Mouse (Mus musculus) urinary bladder, postnatal 10 days (tissue): ENCODE results near the gene Cd160.

ENCODE experiments used
- DNase-seq: peaks from one replicate; pipeline ENCODE4 v3.0.0; 2022; ENCODE audit warnings: low spot score

Cd160 gene

DNA sequence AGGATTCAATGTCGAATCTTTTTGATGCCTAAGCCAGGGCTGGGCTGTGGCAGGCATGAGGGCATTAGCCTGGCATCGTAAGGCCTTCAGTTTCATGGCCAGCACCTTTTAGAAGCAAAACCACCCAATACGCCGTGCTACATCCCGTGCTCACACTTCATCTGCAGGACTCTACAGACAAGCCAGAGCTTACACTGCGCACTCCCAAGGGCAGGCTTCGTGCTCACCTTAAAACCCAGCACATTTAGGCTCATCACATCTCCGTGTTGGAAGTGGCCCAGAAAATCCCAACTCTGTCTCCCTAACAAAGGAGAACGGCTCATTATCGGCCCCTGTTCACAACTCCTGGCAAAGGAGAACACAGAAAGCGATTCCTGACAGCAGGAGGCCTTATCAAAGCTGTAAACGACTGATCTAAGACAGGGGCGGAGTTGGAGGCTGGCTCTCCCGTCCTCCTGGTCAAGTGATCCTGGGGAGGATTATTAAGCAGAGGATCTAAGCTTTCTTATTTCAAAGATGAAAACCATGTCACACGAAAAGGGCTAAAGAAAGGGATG, 765 bp downstream of the Cd160 start:
- DNase-seq, result no peak

DNA sequence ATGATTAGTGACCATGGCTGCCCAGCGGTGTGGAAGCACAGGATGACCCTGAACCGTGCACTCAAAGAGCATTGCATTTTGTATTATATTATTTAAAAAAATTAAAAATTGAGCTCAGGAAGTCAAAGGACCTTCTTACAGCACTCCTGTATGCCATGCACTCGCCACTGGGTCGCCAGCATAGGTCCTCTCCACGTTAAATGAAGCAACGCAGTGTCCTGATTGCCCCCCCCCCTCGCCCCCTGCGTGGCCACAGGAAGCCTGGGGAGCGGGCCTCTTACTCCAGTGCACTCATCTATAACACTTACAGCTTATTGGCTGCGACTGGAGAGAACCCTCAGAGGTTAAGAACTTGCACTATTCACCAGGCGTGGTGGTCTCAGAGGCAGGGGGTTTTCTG, 3.9 kb downstream of the Cd160 start:
- DNase-seq, result no peak

- DNase-seq, result no peak
These were observed 4.5 kb downstream of the Cd160 start for GRCm38 (mm10) chr3:96824614-96825013.

GRCm38 (mm10) chr3:96823701-96824100, 5.5 kb downstream of the Cd160 start:
- DNase-seq, result no peak

DNA sequence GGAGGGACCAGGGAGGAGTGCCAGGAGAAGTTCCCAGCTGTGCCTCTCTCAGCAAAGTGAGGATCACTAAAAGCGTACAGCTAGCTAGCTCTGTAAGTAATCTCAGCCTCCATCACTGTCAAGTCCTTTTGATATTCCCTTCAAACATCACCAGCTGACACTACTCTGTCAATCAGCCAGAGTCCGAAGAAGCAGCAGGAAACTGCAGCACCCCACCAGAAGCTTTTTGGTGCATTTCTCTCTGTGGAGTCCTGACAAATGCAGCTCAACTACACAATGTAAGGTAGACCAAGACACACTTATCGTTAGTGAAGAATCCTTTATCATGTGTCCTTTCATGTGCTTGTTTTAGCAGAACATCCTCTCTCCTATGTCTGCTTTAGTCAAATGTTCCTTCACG, 7.6 kb downstream of the Cd160 start:
- DNase-seq, result no peak

- no peak for DNase-seq
These were observed 8.8 kb downstream of the Cd160 start for GRCm38 (mm10) chr3:96820116-96820915.

GRCm38 (mm10) chr3:96814342-96814741, 14.8 kb downstream of the Cd160 start:
- DNase-seq, result no peak

DNA sequence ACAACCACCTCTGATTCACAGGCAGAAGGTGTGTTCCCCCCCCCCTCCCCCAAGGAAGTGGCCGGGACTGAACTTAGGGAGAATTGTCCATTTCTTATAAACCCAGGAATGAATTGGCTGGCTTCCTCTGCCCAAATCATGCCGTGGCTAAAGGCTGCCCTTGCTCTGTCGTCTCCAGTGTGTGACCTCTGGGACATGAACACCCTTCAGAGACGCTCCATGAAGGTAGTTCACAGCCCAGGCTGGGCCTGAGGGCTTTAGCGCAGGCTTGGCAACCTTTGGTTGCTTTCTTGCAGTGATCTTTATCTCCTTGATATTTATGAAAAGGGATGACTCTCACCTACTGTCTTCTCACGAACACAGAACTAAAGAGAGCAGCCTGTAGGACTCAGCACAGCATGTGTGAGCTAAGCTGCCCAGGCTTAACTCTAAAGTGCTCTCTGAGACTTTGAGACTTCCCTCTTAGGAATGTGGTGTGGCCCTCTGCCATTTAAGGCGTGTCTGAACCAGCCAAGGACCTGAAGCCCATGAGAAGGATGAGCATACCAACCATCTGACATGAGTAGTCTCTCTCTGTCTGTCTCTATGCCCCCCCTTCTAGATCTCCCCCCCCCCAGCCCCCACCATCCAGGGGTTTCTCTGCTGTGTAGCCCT, 15.4 kb downstream of the Cd160 start:
- DNase-seq, result no peak

DNA sequence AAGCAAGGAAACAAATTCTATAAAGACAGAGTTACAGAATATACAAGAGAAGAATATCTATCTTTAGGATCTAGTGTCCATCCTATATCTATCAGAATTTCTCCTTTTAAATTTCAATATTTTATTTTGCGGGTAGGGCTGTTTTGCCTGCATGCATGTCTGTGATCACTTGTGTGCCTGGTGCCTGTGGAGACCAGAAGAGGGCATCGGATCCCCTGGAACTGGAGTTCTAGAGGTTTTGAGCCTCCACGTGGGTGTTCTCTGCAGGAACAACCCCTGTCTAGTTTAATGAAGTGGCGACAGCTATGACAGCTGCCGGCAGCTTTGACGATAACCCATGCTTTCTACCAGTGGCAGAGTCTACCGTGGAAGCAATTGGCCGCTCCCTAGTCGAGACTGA, 16.0 kb downstream of the Cd160 start:
- no peak for DNase-seq

- DNase-seq, result peak; percentile 51
These were observed 16.6 kb downstream of the Cd160 start for GRCm38 (mm10) chr3:96812395-96813091.

DNA sequence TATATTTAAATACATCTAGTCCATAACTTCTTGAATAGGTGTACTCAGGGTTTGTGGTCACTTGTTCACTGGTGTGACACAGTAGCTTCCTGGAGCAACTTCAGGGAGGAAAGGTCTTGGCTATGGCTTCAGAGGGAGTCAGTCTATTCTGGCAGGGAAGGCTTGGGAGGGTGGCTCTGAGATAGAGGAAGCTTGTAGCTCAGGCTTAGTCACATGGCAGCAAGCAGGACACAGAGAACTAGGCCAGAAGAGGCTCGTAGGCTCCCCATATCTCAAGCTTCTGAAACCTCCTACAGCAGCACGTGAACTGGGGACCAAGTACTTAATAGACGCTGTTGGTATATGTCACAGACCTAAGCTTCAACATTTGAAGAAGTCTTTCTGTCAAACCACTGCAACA, 17.9 kb downstream of the Cd160 start:
- DNase-seq, result no peak

GRCm38 (mm10) chr3:96808651-96809050, 20.5 kb downstream of the Cd160 start:
- DNase-seq, result no peak

- no peak for DNase-seq
These were observed 21.0 kb downstream of the Cd160 start for GRCm38 (mm10) chr3:96808136-96808535.

DNA sequence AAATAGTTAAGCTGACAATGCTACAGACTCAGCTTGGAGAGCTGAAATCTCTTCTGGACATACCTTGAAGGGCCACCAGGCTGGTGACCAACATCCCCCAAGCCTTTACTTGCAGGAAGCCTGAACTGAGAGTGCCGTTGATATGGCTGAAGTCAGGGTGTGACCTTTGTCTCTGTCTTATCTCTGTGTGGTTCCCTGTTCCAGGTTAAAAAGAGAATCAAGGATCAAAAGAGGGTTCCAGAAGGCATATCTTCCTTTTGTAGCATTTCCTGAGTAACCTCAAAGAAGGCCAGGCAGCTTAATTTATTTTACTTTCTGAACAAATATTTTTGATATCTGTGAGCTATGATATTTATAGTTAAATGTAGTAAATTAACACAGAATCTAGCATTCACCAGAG, 26.9 kb downstream of the Cd160 start:
- no peak for DNase-seq

DNA sequence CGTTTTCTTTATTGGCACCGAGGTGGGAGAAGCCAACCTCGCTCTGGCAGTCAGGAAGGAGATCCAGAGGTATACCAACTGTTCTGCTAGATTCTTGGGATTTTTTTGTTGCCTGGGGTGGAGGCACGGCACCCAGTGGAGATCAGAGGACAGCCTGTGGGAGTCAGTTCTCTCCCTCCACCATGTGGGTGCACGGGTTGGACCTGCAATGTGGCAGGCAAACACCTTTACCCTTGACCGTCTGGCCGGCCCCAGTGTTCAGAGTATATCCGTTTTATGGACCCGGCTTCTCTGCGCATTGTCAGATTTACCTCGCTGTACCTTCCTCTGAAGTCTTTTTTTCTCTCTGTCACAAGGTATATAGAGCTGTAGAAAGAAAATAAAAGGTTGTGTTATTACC, 28.9 kb downstream of the Cd160 start:
- no peak for DNase-seq

DNA sequence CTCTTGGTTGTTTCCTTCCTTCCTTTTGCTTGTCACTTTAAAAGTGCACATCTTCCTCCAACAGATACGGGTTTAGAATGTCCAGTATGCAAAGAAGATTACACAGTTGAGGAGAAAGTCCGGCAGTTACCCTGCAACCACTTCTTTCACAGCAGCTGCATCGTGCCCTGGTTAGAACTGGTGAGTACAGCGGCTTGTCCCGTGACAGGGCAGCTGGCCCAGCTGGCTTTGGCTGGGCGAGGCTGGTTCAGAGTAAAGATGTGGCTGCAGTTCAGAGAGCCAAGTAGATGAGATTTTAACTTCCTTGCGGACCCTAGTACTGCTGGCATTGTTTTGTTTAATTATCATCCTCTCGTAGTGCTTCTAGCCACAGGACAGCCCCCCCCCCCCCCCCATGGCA, 40.6 kb downstream of the Cd160 start:
- no peak for DNase-seq

- DNase-seq, result no peak
These were observed 41.4 kb downstream of the Cd160 start for GRCm38 (mm10) chr3:96787784-96788183.

DNA sequence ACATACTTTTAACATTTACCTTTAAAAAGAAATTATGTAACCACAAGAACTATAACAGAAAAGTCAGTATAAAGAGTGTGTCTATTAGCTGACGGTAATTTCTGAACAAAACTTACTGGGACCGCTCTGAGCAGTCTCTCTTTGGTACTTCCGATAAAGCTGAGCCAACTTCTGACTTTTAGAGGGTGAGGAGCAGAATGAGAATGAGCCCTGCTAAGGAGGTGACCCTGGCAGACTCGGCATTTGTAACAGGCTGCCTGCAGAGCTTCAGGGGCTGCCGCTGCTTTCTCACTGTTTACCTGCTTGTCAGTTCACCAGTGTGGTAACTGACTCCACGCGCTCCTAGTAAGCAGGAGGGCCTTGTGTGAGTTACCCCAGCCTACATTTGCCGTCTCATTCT, 46.9 kb downstream of the Cd160 start:
- DNase-seq, result no peak

GRCm38 (mm10) chr3:96777120-96777519, 52.0 kb downstream of the Cd160 start:
- no peak for DNase-seq

GRCm38 (mm10) chr3:96772949-96773348, 56.2 kb downstream of the Cd160 start:
- DNase-seq, result no peak

- no peak for DNase-seq
These were observed 59.2 kb downstream of the Cd160 start for GRCm38 (mm10) chr3:96769971-96770370.

GRCm38 (mm10) chr3:96764528-96764927, 64.6 kb downstream of the Cd160 start:
- DNase-seq, result no peak

DNA sequence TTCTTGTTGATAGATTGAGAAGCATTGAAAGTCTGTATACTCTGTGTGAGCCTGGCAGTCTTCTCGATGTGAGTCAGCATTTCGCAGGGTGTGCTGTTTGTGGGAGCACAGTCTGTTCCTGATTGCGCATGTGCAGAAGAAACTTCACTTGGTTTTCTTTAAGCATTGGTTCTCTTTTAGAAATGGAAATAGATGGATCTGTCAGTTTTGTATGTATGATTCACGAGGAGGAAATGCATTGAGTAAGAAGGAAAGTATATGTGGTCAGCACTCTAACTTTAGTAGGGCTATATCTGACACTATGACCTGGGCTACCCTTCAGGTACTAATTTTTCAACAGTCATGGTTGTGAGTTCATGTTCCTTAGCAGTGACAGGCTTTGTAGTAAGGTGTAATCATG, 69.5 kb downstream of the Cd160 start:
- DNase-seq, result no peak
